Mouse (Mus musculus) forebrain, postnatal 0 days (tissue): ENCODE measurements around the gene Plxna4. TPM values are rescaled to one million over a fixed set of nuclear protein-coding genes. Genes with fewer than 3 reads are reported as not detected.

Source experiments
- ATAC-seq: fragments of 200-750 bp; cut with Nextera tagmentation; 2 replicates; pipeline ENCODE4 v1.8.0; 2017; ENCODE audit warnings: mild to moderate bottlenecking, moderate library complexity
- DNase-seq: peaks from one replicate; pipeline ENCODE4 v3.0.0-alpha.2; 2015
- H3K27ac ChIP-seq: fragments of 300-500 bp; sonication (generic); 2 replicates; pipeline ENCODE4 v1.5.1; 2014; ENCODE audit warnings: low read depth, mild to moderate bottlenecking, antibody characterized with exemption, low read length, moderate library complexity, mixed read lengths
- H3K27me3 ChIP-seq: fragments of 300-500 bp; sonication (generic); 2 replicates; pipeline ENCODE4 v1.6.1; 2014; ENCODE audit warnings: mild to moderate bottlenecking, low read length, mixed read lengths; ENCODE audit not compliant: insufficient read depth
- H3K36me3 ChIP-seq: fragments of 300-500 bp; sonication (generic); 2 replicates; pipeline ENCODE4 v1.6.1; 2014; ENCODE audit warnings: mild to moderate bottlenecking, moderate library complexity; ENCODE audit not compliant: insufficient read depth
- H3K4me1 ChIP-seq: fragments of 300-500 bp; sonication (generic); 2 replicates; pipeline ENCODE4 v1.6.1; 2014; ENCODE audit warnings: antibody characterized with exemption; ENCODE audit not compliant: insufficient read depth
- H3K4me2 ChIP-seq: fragments of 300-500 bp; sonication (generic); 2 replicates; pipeline ENCODE4 v1.6.1; 2014; ENCODE audit warnings: low read depth, mild to moderate bottlenecking, moderate library complexity
- H3K4me3 ChIP-seq: fragments of 300-500 bp; sonication (generic); 2 replicates; pipeline ENCODE4 v1.5.1; 2014; ENCODE audit warnings: low read depth, low read length, mixed read lengths
- H3K9ac ChIP-seq: fragments of 300-500 bp; sonication (generic); 2 replicates; pipeline ENCODE4 v1.6.1; 2014; ENCODE audit warnings: mild to moderate bottlenecking
- H3K9me3 ChIP-seq: fragments of 300-500 bp; sonication (generic); 2 replicates; pipeline ENCODE4 v1.6.1; 2016; ENCODE audit warnings: low read length
- CTCF ChIP-seq: sonication (generic); IDR thresholded peaks from 2 replicates; pipeline ENCODE4 v1.5.1; 2016; ENCODE audit warnings: antibody characterized with exemption, control low read depth, low read depth
- WGBS: fragments of 180-500 bp; shearing (Covaris S2); extraction: QIAGEN DNeasy Blood & Tissue Kit; methylation state at CpG from one replicate; pipeline ENCODE4 v1.1.7; 2014; 5-methylcytosine and 5-hydroxymethylcytosine counted together
- polyA plus RNA-seq: library from polyadenylated mRNA; unstranded; fragments of >200 nt; fragmentation: Nextera tagmentation; extraction: Ambion mirVana; gene quantifications from 2 replicates; pipeline ENCODE4 v1.2.1, GENCODE M21; 2015
- total RNA-seq: library from RNA; depleted of rRNA; stranded (reverse); fragments of >200 nt; gene quantifications from 2 replicates; pipeline ENCODE4 v1.2.3, GENCODE M21; 2014

Gene Plxna4
- total and polyA plus RNA-seq, 2 experiments from 2014 or later: 12.0 to 51.5 TPM

- no peak overlapping the region for H3K4me3 ChIP-seq
- peaks cover 11% of the 10 kb centered on the region for H3K4me1 ChIP-seq
- H3K36me3 ChIP-seq: no peaks in the 10 kb centered on the region
- H3K9me3 ChIP-seq: no peaks in the 10 kb centered on the region
- no peak overlapping the region for H3K9ac ChIP-seq
- H3K4me2 ChIP-seq: no peak overlapping the region
- TF ChIP-seq CTCF: no peak
- no peaks in the 10 kb centered on the region for H3K27me3 ChIP-seq
- DNase-seq (no peak), ATAC-seq (no peak)
- 69% methylated on average over 4 of the region's 4 CpGs for WGBS
- H3K27ac ChIP-seq: no peak overlapping the region
Measured at GRCm38 (mm10) chr6:32446276-32446675, 141.7 kb downstream of the Plxna4 start.

DNA sequence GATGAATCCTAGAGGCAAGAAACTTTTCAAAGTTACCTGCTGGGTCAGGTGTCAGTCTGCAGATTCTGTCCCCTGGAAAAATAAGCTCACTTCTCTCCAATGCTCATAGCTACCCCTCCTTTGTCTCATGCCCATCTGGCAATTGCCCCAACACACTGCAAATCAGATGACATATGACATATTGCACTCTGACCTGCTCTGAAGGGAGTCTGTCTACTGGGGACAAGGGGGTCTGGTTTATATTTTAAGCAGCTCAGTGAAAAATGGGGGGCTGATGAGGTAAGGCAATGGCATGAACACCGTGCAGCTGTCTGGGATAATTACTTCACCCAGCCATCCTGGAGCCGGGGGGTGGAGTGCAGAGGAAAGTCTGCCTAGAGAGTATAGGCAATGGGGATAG is 142.7 kb downstream of the Plxna4 start:
- Histone ChIP-seq H3K4me2 (no peak overlapping the region), H3K4me3 (no peak overlapping the region), H3K9ac (no peak overlapping the region), H3K27me3 (no peaks in the 10 kb centered on the region), H3K27ac (no peak overlapping the region), H3K4me1 (0 out of 2 replicates have a peak, but pooled peaks cover 5% of the 10 kb centered on the region), H3K9me3 (no peaks in the 10 kb centered on the region), H3K36me3 (no peaks in the 10 kb centered on the region)
- ATAC-seq: no peak
- 73% methylated on average over 2 of the region's 2 CpGs for WGBS
- DNase-seq: no peak
- TF ChIP-seq CTCF: no peak

DNA sequence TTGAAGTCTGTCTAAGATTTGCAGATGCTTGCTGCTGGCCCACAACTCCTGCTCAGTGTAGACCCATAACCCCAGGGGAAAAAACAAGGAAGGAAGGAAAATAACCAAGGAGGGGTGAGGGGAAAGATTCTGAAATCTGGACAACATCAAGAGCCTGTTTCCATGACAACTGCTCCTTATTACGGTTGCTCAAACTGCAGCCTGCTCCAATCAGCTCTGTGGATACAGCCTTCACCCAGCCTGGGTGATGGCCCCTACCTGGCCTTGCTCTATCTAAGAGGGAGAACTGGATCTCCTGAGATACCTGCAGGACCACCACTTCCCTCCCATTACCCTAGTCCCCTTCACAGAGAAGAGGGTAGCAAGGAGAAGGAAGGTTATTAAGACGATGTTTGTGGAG is 143.6 kb downstream of the Plxna4 start:
- ATAC-seq: peak; percentile 79
- WGBS: 49% methylated on average over 2 of the region's 2 CpGs
- DNase-seq: peak; percentile 46
- H3K9me3 ChIP-seq: no peaks in the 10 kb centered on the region
- no peaks in the 10 kb centered on the region for H3K27me3 ChIP-seq
- no peak overlapping the region for H3K4me3 ChIP-seq
- H3K27ac ChIP-seq: no peak overlapping the region
- no peak for TF ChIP-seq CTCF
- no peaks in the 10 kb centered on the region for H3K36me3 ChIP-seq
- H3K9ac ChIP-seq: no peak overlapping the region
- no peak overlapping the region for H3K4me2 ChIP-seq
- 0 out of 2 replicates have a peak, but pooled peaks cover 5% of the 10 kb centered on the region for H3K4me1 ChIP-seq

DNA sequence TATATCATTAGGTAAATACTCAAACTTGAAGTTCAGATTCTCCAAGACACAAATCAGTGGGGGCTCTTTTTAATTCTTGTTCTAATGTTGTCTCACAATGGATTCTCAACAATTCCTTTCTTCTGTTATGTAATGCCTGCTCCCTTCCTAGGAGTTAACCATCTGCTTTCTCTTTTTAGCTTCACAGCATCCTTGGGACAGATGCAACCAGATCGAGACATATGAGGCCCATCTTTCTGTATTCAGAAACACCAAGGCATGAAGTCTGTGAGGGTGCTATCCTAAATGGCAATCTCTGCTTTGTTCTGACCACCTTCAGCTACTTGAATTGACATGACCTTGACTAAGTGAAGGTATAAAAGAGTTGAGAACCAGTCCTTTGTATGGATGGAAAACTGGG is 144.3 kb downstream of the Plxna4 start:
- no peaks in the 10 kb centered on the region for H3K9me3 ChIP-seq
- 49% methylated on average over 1 of the region's 1 CpGs for WGBS
- no peak for TF ChIP-seq CTCF
- 0 out of 2 replicates have a peak, but pooled peaks cover 5% of the 10 kb centered on the region for H3K4me1 ChIP-seq
- no peak overlapping the region for H3K27ac ChIP-seq
- no peaks in the 10 kb centered on the region for H3K27me3 ChIP-seq
- H3K9ac ChIP-seq: no peak overlapping the region
- ATAC-seq: no peak
- no peak for DNase-seq
- no peak overlapping the region for H3K4me2 ChIP-seq
- H3K36me3 ChIP-seq: no peaks in the 10 kb centered on the region
- H3K4me3 ChIP-seq: no peak overlapping the region

DNA sequence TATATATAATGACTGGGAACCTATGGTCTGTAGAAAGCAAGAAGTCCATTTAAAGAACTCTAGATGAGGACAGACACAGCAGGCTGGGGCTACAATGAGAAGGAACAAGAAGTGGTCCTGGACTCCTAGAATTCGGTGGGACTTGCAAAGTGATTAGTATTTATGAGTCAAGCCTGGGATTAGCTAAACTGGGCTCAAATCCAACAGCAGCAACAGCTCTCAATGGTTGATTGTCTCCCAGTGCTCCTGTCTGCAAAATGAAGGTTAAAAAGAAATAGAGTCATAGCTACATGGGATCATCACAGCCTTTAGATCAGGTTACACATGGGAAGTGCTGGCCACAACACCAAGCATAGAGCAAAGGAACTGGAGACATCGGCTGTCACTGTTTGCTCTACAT is 148.6 kb downstream of the Plxna4 start:
- WGBS: 46% methylated on average over 2 of the region's 2 CpGs
- no peak for ATAC-seq
- Histone ChIP-seq H3K27ac (no peak overlapping the region), H3K9ac (no peak overlapping the region), H3K27me3 (no peaks in the 10 kb centered on the region), H3K4me1 (0 out of 2 replicates have a peak, but pooled peaks cover 5% of the 10 kb centered on the region), H3K9me3 (no peaks in the 10 kb centered on the region), H3K36me3 (no peaks in the 10 kb centered on the region), H3K4me2 (no peak overlapping the region), H3K4me3 (no peak overlapping the region)
- DNase-seq: no peak
- no peak for TF ChIP-seq CTCF

DNA sequence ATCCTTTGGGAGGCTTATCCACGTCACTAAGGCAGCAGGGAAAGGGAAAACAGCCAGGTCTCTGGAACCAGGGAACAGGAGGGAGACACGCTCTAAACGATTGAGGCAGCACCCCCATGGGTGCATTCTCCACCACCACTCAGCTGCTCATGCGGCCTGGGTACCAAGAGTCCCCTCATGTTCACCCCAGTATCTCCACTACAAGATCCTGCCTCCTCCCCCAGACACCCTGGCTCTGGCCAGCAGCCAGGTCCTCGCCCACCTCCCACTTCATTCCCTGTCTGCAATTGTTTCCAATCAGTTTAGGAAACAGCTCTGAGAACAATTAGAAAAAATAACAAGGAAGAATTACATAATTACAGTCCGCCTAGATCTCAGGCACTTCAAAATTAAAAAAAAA is 150.8 kb downstream of the Plxna4 start:
- no peak for DNase-seq

GRCm38 (mm10) chr6:32423124-32423523 is 164.9 kb downstream of the Plxna4 start:
- 81% methylated on average over 2 of the region's 2 CpGs for WGBS
- Histone ChIP-seq H3K27me3 (no peaks in the 10 kb centered on the region), H3K9me3 (no peaks in the 10 kb centered on the region), H3K36me3 (no peaks in the 10 kb centered on the region), H3K4me3 (no peak overlapping the region), H3K27ac (no peak overlapping the region), H3K9ac (no peak overlapping the region), H3K4me2 (no peak overlapping the region), H3K4me1 (no peaks in the 10 kb centered on the region)
- TF ChIP-seq CTCF: no peak
- DNase-seq (no peak), ATAC-seq (no peak)

More for the DNA sequence above, 150.8 kb downstream of the Plxna4 start:
- Histone ChIP-seq H3K36me3 (no peaks in the 10 kb centered on the region), H3K9me3 (no peaks in the 10 kb centered on the region), H3K27ac (no peak overlapping the region), H3K4me1 (no peaks in the 10 kb centered on the region), H3K9ac (no peak overlapping the region), H3K4me3 (no peak overlapping the region), H3K4me2 (no peak overlapping the region), H3K27me3 (no peaks in the 10 kb centered on the region)
- TF ChIP-seq CTCF: no peak
- 45% methylated on average over 6 of the region's 6 CpGs for WGBS
- no peak for ATAC-seq

GRCm38 (mm10) chr6:32420610-32421009 is 167.4 kb downstream of the Plxna4 start:
- Histone ChIP-seq H3K4me3 (no peak overlapping the region), H3K36me3 (no peaks in the 10 kb centered on the region), H3K9me3 (no peaks in the 10 kb centered on the region), H3K4me2 (no peak overlapping the region), H3K4me1 (no peaks in the 10 kb centered on the region), H3K27ac (no peak overlapping the region), H3K9ac (no peak overlapping the region), H3K27me3 (no peaks in the 10 kb centered on the region)
- 32% methylated on average over 3 of the region's 3 CpGs for WGBS
- TF ChIP-seq CTCF: no peak
- ATAC-seq: no peak; the same call in 1 of the 2 replicates
- DNase-seq: no peak
